Mouse (Mus musculus) heart, embryonic 10.5 days (tissue): ENCODE results near the gene Cnr2. TPM values are rescaled to one million over a fixed set of nuclear protein-coding genes. Genes with fewer than 3 reads are reported as not detected.

Source experiments
- DNase-seq: peaks from one replicate; pipeline ENCODE4 v3.0.0-alpha.2; 2017; ENCODE audit warnings: low spot score
- H3K27ac ChIP-seq: fragments of 300-500 bp; sonication (generic); 2 replicates; pipeline ENCODE4 v1.5.1; 2016; ENCODE audit warnings: mild to moderate bottlenecking
- H3K27me3 ChIP-seq: fragments of 300-500 bp; sonication (generic); 2 replicates; pipeline ENCODE4 v1.6.1; 2016; ENCODE audit warnings: mild to moderate bottlenecking; ENCODE audit not compliant: poor library complexity, insufficient read depth, severe bottlenecking
- H3K36me3 ChIP-seq: fragments of 300-500 bp; sonication (generic); 2 replicates; pipeline ENCODE4 v1.6.1; 2016; ENCODE audit warnings: mild to moderate bottlenecking, moderate library complexity
- H3K4me1 ChIP-seq: fragments of 300-500 bp; sonication (generic); 2 replicates; pipeline ENCODE4 v1.6.1; 2016; ENCODE audit warnings: mild to moderate bottlenecking
- H3K4me3 ChIP-seq: fragments of 300-500 bp; sonication (generic); 2 replicates; pipeline ENCODE4 v1.5.1; 2016; ENCODE audit warnings: mild to moderate bottlenecking, moderate library complexity
- H3K9me3 ChIP-seq: fragments of 300-500 bp; sonication (generic); 2 replicates; pipeline ENCODE4 v1.6.1; 2016; ENCODE audit warnings: mild to moderate bottlenecking, moderate library complexity
- WGBS: fragments of 180-500 bp; shearing (Covaris S2); methylation state at CpG from one replicate; pipeline ENCODE4 v1.1.7; 2016; 5-methylcytosine and 5-hydroxymethylcytosine counted together
- polyA plus RNA-seq: library from polyadenylated mRNA; unstranded; fragments of >200 nt; fragmentation: Nextera tagmentation; extraction: Ambion mirVana; gene quantifications from 2 replicates; pipeline ENCODE4 v1.2.1, GENCODE M21; 2016

The Cnr2 gene
- 0.60 and 1.4 TPM in 2 replicates for polyA plus RNA-seq

DNA sequence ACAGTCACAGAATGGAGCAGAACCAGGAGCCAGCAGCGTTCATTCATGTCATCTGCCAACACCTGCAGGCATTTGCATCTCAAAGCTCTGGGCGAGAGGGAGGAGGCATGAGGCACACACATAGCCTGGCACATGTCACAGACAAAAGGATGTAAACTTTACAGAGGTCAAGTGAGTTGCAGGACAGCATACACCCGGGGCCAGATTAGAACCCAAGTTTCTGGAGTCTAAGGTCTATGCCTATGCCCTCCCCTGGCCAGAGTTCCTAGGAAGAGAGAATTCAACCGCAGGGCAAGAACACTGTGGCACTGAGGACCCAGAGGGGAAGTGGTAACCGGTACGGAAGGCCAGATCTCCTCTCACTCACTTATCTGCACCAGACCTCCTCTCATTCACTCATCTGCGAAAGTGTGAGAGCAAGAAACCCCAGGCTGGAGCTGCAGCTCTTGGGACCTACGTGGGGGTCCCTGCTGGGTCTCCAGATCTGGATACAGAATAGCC, at the start of gene Cnr2:
Gene Cnr2, plus strand, starts transcription at position 324 of the 501 bp plus-strand sequence.
- 40% methylated on average over 8 of the region's 8 CpGs for WGBS
- H3K27me3 ChIP-seq: no peaks in the 10 kb centered on the region
- H3K36me3 ChIP-seq: no peaks in the 10 kb centered on the region
- H3K4me1 ChIP-seq: peaks cover 31% of the 10 kb centered on the region
- no peak within 1 kb of the TSS; the same call in 1 of the 2 replicates for H3K27ac ChIP-seq
- no peaks in the 10 kb centered on the region for H3K9me3 ChIP-seq
- no peak within 1 kb of the TSS for H3K4me3 ChIP-seq
- DNase-seq: no peak

DNA sequence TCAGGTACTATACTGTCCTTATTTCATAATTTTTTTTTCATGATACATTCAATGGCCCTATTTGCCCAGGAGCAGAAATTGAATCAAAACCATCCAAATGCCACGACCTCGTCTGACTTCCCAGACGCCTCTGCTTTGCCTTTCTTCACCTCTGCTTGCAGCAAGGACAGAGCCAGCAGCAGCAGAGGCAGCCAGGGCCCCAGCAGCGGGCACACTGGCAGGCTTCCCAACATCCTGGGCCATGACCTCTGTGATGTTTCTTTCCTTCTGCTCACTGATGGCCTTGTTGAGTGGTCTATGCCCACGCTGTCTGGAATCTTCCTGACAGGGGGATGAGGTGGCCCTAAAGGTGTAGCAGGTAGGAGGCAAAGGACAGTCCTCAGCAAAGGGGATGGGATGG, 47.6 kb upstream of the Cnr2 start:
- WGBS: 58% methylated on average over 5 of the region's 5 CpGs
- H3K4me1 ChIP-seq: peaks cover 15% of the 10 kb centered on the region
- peak overlapping the region; percentile 8; the same call in 1 of the 2 replicates for H3K27ac ChIP-seq
- H3K27me3 ChIP-seq: no peaks in the 10 kb centered on the region
- peak; percentile 56 for DNase-seq
- H3K9me3 ChIP-seq: no peaks in the 10 kb centered on the region
- no peaks in the 10 kb centered on the region for H3K36me3 ChIP-seq
- H3K4me3 ChIP-seq: no peak overlapping the region

DNA sequence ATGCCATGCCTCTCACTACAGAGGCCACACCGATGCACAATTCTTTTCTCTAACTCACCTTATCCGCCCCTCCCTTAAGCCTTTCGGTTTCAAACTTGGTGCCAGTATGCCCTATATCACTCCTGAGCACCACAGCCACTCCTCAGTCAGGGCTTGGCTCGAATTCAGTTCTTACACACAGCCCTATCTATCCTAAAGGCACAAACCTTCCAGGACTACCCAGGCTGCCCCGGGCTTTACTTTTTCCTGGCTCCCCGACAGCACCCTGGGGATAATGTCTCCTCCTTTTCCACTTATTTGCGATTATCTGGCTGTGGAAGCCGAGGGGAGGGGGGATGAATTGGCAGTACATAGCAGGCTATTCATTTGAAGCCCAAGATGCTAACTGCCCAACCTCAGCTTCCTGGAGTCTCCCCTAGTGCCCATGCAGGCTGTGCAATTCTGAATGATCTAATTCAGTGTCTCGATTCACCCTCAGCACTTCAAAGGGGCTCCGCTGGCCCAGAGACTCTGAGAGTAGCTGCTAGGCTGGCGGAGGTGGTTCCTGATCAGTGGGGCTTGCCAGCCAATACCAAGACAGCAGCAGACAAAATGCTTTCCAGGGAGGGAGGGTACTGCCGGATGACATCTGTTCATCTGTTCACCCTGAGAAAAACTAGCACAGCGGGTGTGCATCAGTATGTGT, 44.6 kb upstream of the Cnr2 start:
- peaks cover 21% of the 10 kb centered on the region for H3K4me1 ChIP-seq
- no peaks in the 10 kb centered on the region for H3K36me3 ChIP-seq
- WGBS: 46% methylated on average over 13 of the region's 13 CpGs
- peak overlapping the region; percentile 44; the same call in 1 of the 2 replicates for H3K27ac ChIP-seq
- H3K4me3 ChIP-seq: peak overlapping the region; percentile 16; the same call in 1 of the 2 replicates
- no peaks in the 10 kb centered on the region for H3K27me3 ChIP-seq
- peak; percentile 71 for DNase-seq
- no peaks in the 10 kb centered on the region for H3K9me3 ChIP-seq

DNA sequence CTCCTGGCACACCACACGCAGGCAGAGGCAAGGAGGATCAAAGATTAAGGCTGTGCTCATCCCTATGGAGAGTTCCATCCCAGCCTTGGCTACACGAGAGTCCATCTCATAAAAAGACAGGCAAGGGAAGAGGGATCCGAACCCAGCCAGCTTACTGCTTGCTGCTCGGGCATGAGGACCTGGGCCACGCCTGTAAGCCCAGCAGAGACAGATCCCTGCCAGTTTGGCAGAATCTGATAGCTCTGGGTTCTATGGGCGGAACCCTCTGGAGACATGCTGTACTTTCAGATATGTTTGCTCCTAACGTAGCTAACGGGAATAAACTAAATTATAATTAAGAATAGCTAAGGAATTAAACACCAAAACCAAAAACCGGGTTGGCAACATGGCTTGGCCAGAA, 43.3 kb upstream of the Cnr2 start:
- no peak overlapping the region for H3K27ac ChIP-seq
- no peaks in the 10 kb centered on the region for H3K9me3 ChIP-seq
- no peaks in the 10 kb centered on the region for H3K36me3 ChIP-seq
- peak; percentile 56 for DNase-seq
- no peaks in the 10 kb centered on the region for H3K27me3 ChIP-seq
- WGBS: 82% methylated on average over 9 of the region's 9 CpGs
- peaks cover 21% of the 10 kb centered on the region for H3K4me1 ChIP-seq
- H3K4me3 ChIP-seq: no peak overlapping the region

DNA sequence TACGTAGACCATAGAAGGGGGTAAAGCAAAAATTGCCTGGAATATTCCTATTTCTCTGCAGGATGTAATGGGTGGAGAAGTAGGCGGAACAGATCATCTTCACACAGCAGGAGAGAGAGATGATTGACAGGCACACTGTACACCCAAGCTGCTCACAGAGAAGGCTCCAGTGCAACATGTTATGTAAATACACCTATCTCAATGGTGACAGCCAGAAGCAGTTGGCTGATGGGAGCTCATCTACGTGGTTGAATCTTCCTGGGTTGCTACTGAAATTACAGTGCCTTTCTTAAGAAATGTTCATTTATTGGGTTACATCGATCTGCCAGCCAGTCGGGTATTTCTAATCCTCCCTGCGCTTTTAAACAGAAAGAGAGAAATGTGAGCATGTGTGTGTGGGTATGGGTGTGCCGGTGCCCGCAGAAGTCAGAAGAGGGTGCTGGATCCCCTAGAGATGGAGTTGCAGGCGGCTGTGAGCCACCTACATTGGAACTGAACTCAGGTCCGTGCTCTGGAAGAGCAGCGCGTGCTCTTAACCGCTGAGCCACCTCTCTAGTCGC, 41.1 kb upstream of the Cnr2 start:
- no peak for DNase-seq
- H3K4me3 ChIP-seq: no peak overlapping the region

GRCm38 (mm10) chr4:135854630-135855029, 40.6 kb upstream of the Cnr2 start:
- 70% methylated on average over 11 of the region's 11 CpGs for WGBS
- DNase-seq: no peak
- 0 out of 2 replicates have a peak, but pooled peaks cover 7% of the 10 kb centered on the region for H3K36me3 ChIP-seq
- H3K27ac ChIP-seq: peak overlapping the region; percentile 99
- no peaks in the 10 kb centered on the region for H3K27me3 ChIP-seq
- H3K4me3 ChIP-seq: peak overlapping the region; percentile 92; the same call in 1 of the 2 replicates
- H3K4me1 ChIP-seq: peaks cover 34% of the 10 kb centered on the region
- no peaks in the 10 kb centered on the region for H3K9me3 ChIP-seq

More for the DNA sequence above, 41.1 kb upstream of the Cnr2 start:
- Histone ChIP-seq H3K27me3 (no peaks in the 10 kb centered on the region), H3K9me3 (no peaks in the 10 kb centered on the region), H3K4me1 (peaks cover 29% of the 10 kb centered on the region), H3K27ac (0 out of 2 replicates have a peak overlapping the region, but pooled peaks have one; percentile 99), H3K36me3 (0 out of 2 replicates have a peak, but pooled peaks cover 3% of the 10 kb centered on the region)
- 92% methylated on average over 14 of the region's 14 CpGs for WGBS

DNA sequence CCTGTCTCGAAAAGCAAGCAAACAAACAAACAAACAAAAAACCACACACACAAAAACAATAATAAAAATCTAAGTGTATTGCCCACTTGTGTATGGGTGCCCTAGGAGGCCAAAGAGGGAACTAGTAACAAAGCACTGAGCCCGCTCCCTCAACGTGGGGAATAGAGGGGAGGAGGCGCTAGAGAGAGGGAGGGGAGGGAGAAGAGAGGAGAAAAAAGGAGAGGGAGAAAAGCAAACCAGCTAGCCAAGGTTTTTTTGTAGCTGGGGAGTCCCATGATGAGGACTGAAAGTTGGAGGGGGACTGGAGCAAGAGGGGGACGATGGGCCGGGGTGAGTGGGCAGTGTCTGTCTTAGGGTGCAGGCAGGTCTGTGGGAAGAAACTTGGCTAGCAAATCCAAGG, 40.1 kb upstream of the Cnr2 start:
- 10% methylated on average over 6 of the region's 6 CpGs for WGBS
- Histone ChIP-seq H3K27me3 (no peaks in the 10 kb centered on the region), H3K9me3 (no peaks in the 10 kb centered on the region), H3K4me3 (peak overlapping the region; percentile 92), H3K4me1 (peaks cover 37% of the 10 kb centered on the region), H3K27ac (peak overlapping the region; percentile 99), H3K36me3 (0 out of 2 replicates have a peak, but pooled peaks cover 7% of the 10 kb centered on the region)
- DNase-seq: no peak

DNA sequence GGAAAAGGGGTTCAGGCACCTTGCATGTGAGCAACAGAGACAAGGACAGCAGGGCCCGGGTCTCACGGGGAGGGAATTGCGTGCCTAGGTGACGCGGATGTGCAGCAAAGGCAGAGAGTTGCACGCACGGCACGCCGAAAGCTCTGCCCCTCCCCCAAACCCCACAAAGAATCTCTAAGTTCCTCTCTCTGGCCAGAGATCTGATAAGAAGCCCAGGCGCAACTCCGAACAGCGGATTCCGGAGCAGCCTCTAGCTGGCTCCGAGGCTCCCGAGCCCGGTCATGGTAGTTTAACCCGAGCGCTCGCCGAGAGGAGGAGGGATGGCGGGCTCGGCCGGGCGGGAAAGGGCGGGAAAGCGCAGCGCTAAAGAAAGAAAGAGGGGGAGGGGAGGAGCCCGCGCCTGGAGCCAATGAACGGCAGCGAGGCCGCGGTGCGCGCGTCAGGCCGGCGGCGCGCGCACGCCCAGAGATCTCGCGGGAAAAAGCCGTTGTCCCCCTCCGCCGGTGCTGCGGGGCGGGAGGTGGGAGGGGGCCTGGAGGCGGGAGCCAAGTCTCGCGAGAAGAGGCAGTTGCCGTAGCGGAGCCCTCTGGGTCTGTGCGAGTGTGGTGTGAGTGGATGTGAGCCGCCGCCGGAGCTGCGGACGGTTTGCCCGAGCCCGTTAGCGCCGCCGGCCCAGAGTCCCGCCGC, 39.5 kb upstream of the Cnr2 start, which contains the start of gene Srsf10:
Gene Srsf10, plus strand, starts transcription at position 212 of the 687 bp plus-strand sequence.
- 0 out of 2 replicates have a peak, but pooled peaks cover 7% of the 10 kb centered on the region for H3K36me3 ChIP-seq
- no peaks in the 10 kb centered on the region for H3K27me3 ChIP-seq
- H3K27ac ChIP-seq: peak within 1 kb of the TSS; percentile 99
- H3K9me3 ChIP-seq: no peaks in the 10 kb centered on the region
- peaks cover 32% of the 10 kb centered on the region for H3K4me1 ChIP-seq
- under 1% methylated on average over 67 of the region's 67 CpGs for WGBS
- DNase-seq: peak; percentile 99
- peak within 1 kb of the TSS; percentile 92 for H3K4me3 ChIP-seq

DNA sequence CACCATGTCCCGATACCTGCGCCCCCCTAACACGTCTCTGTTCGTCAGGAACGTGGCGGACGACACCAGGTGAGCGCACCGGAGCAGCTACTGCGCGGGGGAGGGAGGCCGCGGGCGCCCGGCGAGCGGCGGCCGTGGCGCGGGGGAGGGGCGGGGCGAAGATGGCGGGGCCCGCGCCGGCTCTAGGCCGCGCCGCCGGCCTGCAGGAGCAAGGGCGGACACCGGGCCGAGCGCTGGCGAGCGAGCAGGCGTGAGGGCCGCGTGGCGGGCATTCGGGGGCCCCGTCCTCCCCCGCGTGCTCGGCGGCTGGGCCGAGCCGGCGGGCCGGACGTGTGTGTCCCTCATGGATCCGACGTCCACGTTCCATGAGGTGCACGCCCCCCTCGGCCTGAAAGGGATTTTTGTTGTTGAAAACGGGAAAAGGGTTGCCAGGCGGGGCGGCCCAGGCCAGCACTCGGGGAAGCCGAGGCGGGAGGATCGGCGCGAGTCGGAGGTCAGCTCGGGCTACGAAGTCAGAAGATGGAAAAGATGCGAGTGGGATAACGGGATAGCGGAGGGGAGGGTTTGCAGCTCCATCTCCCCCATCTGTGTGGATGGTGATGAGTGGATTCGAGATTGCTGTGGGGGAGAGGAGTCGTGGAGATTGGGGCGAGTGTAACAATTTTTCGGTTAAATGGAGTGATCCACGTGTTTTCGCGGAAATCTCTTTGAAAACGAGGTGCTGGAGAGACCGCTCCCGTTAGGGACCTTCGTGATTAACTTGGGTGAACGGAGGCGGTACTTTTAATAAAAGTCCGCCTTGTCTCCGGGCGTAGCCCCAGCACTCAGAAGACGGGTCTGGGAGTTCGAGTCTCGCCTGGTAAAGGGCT, 38.7 kb upstream of the Cnr2 start:
- Histone ChIP-seq H3K27ac (peak overlapping the region; percentile 99), H3K36me3 (0 out of 2 replicates have a peak, but pooled peaks cover 7% of the 10 kb centered on the region), H3K4me3 (peak overlapping the region; percentile 92), H3K27me3 (no peaks in the 10 kb centered on the region), H3K9me3 (no peaks in the 10 kb centered on the region), H3K4me1 (peaks cover 27% of the 10 kb centered on the region)
- under 1% methylated on average over 87 of the region's 91 CpGs for WGBS
- peak; percentile 91 for DNase-seq

DNA sequence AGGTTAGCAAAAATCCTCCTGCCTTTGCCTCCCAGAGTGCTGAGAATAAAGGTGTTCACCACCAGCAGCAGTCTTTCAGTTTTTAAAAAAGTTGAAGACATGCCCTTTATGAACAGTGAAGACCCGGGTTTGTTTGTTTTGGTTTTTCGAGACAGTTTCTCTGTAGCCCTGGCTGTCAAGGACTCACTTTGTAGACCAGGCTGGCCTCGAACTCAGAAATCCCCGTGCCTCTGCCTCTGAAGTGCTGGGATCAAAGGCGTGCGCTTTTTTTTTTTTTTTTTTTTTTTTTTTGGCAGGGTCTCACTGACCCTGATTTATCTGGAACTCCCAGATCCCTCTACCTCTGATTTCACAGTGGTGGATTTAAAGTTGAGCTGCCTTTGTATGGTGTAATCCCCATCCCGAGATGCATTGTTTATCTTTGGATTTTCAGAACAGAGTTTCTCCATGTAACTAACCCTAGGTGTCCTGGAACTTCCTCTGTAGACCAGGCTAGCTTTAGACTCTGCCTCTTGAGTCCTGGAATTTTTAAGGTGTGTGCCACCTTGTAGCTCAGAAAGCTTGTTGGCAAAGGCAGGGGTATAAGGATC, 37.5 kb upstream of the Cnr2 start:
- WGBS: 14% methylated on average over 7 of the region's 7 CpGs
- Histone ChIP-seq H3K27me3 (no peaks in the 10 kb centered on the region), H3K9me3 (no peaks in the 10 kb centered on the region), H3K36me3 (peaks cover 16% of the 10 kb centered on the region), H3K4me3 (peak overlapping the region; percentile 92), H3K4me1 (peaks cover 27% of the 10 kb centered on the region), H3K27ac (peak overlapping the region; percentile 99; the same call in 1 of the 2 replicates)
- DNase-seq: peak; percentile 56

GRCm38 (mm10) chr4:135868996-135869395, 26.2 kb upstream of the Cnr2 start:
- Histone ChIP-seq H3K9me3 (no peaks in the 10 kb centered on the region), H3K27ac (no peak overlapping the region), H3K4me1 (peaks cover 12% of the 10 kb centered on the region), H3K36me3 (peaks cover 46% of the 10 kb centered on the region), H3K4me3 (no peak overlapping the region), H3K27me3 (no peaks in the 10 kb centered on the region)
- WGBS: 72% methylated on average over 2 of the region's 2 CpGs
- DNase-seq: peak; percentile 27
